Mouse (Mus musculus) liver, embryonic 14.5 days (tissue): ENCODE measurements around the gene Fam214a. TPM values are rescaled to one million over a fixed set of nuclear protein-coding genes. Genes with fewer than 3 reads are reported as not detected.
"Not testable (repeated sequence)": the region's sequence is repeated elsewhere in the genome, so short reads cannot be mapped to it uniquely, and the experiment has no call there.

Experiments
- ATAC-seq: fragments of 200-750 bp; cut with Nextera tagmentation; 2 replicates; pipeline ENCODE4 v1.8.0; 2017; ENCODE audit warnings: moderate number of reproducible peaks, mild to moderate bottlenecking, moderate library complexity; ENCODE audit not compliant: insufficient read depth
- DNase-seq, 3 experiments: peaks; one replicate each; pipeline ENCODE4 v3.0.0-alpha.2; 2012 to 2013; ENCODE audit warnings: low read depth in 3 of 3, low spot score in 3 of 3
- H3K27ac ChIP-seq: fragments of 300-500 bp; sonication (generic); 2 replicates; pipeline ENCODE4 v1.5.1; 2014; ENCODE audit warnings: moderate library complexity, mild to moderate bottlenecking, control low read depth, inconsistent platforms
- H3K27me3 ChIP-seq: fragments of 300-500 bp; sonication (generic); 2 replicates; pipeline ENCODE4 v1.6.1; 2014; ENCODE audit warnings: mild to moderate bottlenecking, low read length, moderate library complexity; ENCODE audit not compliant: control insufficient read depth, insufficient read depth
- H3K36me3 ChIP-seq: fragments of 300-500 bp; sonication (generic); replicated peaks from 2 replicates; pipeline ENCODE4 v1.6.1; 2014; ENCODE audit warnings: low read depth; ENCODE audit not compliant: control insufficient read depth, insufficient read depth
- H3K4me1 ChIP-seq, 2 experiments: fragments of 200-500 bp in 1 of 2; fragments of 300-500 bp in 1 of 2; sonication (generic) in 1 of 2; replicated peaks; 2 replicates each; pipeline ENCODE4 v1.6.1; 2012 to 2014; ENCODE audit warnings: antibody characterized with exemption in 1 of 2, inconsistent platforms in 1 of 2, low read length in 1 of 2; ENCODE audit not compliant: control insufficient read depth in 2 of 2, insufficient read depth in 2 of 2
- H3K4me2 ChIP-seq: fragments of 300-500 bp; sonication (generic); 2 replicates; pipeline ENCODE4 v1.6.1; 2014; ENCODE audit warnings: low read depth, mild to moderate bottlenecking, control low read depth, moderate library complexity
- H3K4me3 ChIP-seq, 2 experiments: fragments of 200-500 bp in 1 of 2; fragments of 300-500 bp in 1 of 2; sonication (generic) in 1 of 2; 2 replicates each; pipeline ENCODE4 v1.5.1; 2012 to 2014; ENCODE audit warnings: low read depth in 2 of 2, low read length in 2 of 2, mild to moderate bottlenecking in 2 of 2, control low read depth in 1 of 2, inconsistent platforms in 1 of 2, moderate library complexity in 1 of 2; ENCODE audit not compliant: insufficient read depth in 1 of 2
- H3K9ac ChIP-seq: fragments of 300-500 bp; sonication (generic); replicated peaks from 2 replicates; pipeline ENCODE4 v1.6.1; 2014; ENCODE audit warnings: mild to moderate bottlenecking, control low read depth, moderate library complexity
- H3K9me3 ChIP-seq: fragments of 300-500 bp; sonication (generic); 2 replicates; pipeline ENCODE4 v1.6.1; 2016; ENCODE audit warnings: low read length, mixed read lengths; ENCODE audit not compliant: control insufficient read depth
- CTCF ChIP-seq: IDR thresholded peaks from 2 replicates; pipeline ENCODE4 v1.5.1; 2016; ENCODE audit warnings: antibody characterized with exemption, low read depth, control low read depth
- EP300 ChIP-seq: IDR thresholded peaks from 2 replicates; pipeline ENCODE4 v1.6.1; 2016; ENCODE audit warnings: antibody characterized with exemption, low read depth
- WGBS: fragments of 180-500 bp; shearing (Covaris S2); extraction: QIAGEN DNeasy Blood & Tissue Kit; methylation state at CpG from one replicate; pipeline ENCODE4 v1.1.7; 2014; ENCODE audit not compliant: insufficient replicate concordance; 5-methylcytosine and 5-hydroxymethylcytosine counted together
- polyA plus RNA-seq, 2 experiments: library from polyadenylated mRNA; depleted of rRNA in 1 of 2; stranded (reverse) in 1 of 2; unstranded in 1 of 2; fragments of >200 nt; fragmentation: Nextera tagmentation in 1 of 2; extraction: Ambion mirVana in 1 of 2; gene quantifications; 2 replicates each; pipeline versions ENCODE4 v1.2.1 to v1.2.3; 2012 to 2014

Fam214a gene
- polyA plus RNA-seq, 2 experiments = 0.78 to 1.5 TPM

DNA sequence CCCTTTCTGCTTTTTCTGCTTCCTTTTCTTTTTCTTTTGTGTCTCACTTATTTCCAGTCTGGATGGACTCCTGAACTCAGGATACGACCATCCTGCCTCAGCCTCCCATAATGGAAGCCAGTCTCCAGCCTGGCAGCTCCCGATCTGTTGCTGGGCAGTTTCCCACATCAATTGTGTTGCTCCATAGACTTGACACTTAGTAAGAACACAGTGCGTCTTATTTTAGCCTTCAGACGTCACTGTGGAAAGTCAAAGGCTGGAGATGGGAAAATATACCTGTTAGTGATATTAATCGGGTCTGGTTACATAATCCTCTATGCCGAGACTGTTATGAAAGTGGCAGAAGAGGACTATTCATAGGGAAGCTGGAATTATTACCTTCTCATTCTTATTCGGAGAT, 26.2 kb downstream of the Fam214a start:
- TF ChIP-seq EP300 = no peak
- TF ChIP-seq CTCF = no peak
- Histone ChIP-seq H3K27me3 (no peaks in the 10 kb centered on the region), H3K4me3 (no peak overlapping the region), H3K9me3 (no peaks in the 10 kb centered on the region), H3K9ac (no peak overlapping the region), H3K27ac (no peak overlapping the region), H3K4me1 (peaks cover 0 to 7% of the 10 kb centered on the region in 2 experiments; a peak in 1 of 4 replicates), H3K4me2 (no peak overlapping the region), H3K36me3 (no peaks in the 10 kb centered on the region)
- WGBS = 60% methylated on average over 7 of the region's 7 CpGs
- ATAC-seq = no peak
- no peak for DNase-seq

DNA sequence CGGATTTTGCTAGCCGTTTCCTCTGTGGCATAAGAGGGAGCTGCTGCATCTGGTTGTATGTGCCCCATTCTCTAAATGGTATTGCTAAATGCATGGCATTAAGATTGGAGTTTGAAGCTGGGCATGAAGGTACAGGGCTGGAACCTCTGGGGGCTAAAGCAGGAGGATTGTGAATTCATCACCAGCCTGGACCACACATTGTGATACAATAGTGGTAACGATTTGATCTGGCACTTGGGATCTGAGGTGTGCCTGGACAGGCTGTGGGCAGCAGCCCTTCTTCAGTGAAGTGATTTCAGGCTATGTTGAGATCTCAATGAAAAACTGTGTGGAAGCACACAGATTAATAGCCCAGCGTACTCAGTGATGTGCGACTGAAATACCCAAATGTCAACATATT, 26.7 kb downstream of the Fam214a start:
- H3K27me3 ChIP-seq = no peaks in the 10 kb centered on the region
- H3K4me3 ChIP-seq = no peak overlapping the region
- no peak overlapping the region for H3K27ac ChIP-seq
- ATAC-seq (no peak), DNase-seq (no peak)
- peaks cover 0 to 7% of the 10 kb centered on the region in 2 experiments; a peak in 1 of 4 replicates for H3K4me1 ChIP-seq
- 67% methylated on average over 5 of the region's 5 CpGs for WGBS
- H3K36me3 ChIP-seq = no peaks in the 10 kb centered on the region
- H3K9me3 ChIP-seq = no peaks in the 10 kb centered on the region
- H3K4me2 ChIP-seq = no peak overlapping the region
- TF ChIP-seq EP300 (no peak), CTCF (no peak)
- H3K9ac ChIP-seq = no peak overlapping the region

DNA sequence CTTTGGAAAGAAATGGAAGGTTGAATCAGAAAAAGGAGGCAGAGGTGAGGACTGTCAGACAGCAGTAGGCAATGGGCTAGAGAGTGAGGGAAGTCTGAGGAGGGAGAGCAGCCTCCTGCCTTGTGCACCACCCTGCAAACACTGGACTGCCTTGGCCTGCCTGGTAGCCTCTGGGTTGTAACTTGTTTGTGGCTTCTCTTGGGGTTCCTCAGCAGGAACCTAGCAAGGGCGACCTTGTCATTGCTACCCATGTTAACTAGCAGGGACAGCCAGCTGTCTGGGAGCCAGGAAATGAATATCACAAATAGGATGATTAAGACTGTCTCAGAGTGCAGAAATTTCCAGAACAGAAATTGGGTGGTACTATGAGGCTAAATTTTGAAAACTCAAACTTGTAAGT, 27.2 kb downstream of the Fam214a start:
- TF ChIP-seq CTCF (no peak), EP300 (no peak)
- Histone ChIP-seq H3K4me1 (peaks cover 0 to 3% of the 10 kb centered on the region in 2 experiments; a peak in 1 of 4 replicates), H3K36me3 (no peaks in the 10 kb centered on the region), H3K9me3 (no peaks in the 10 kb centered on the region), H3K9ac (no peak overlapping the region), H3K27me3 (no peaks in the 10 kb centered on the region), H3K27ac (no peak overlapping the region), H3K4me2 (no peak overlapping the region), H3K4me3 (no peak overlapping the region)
- DNase-seq (no peak), ATAC-seq (no peak)
- WGBS = 33% methylated on average over 1 of the region's 1 CpGs

DNA sequence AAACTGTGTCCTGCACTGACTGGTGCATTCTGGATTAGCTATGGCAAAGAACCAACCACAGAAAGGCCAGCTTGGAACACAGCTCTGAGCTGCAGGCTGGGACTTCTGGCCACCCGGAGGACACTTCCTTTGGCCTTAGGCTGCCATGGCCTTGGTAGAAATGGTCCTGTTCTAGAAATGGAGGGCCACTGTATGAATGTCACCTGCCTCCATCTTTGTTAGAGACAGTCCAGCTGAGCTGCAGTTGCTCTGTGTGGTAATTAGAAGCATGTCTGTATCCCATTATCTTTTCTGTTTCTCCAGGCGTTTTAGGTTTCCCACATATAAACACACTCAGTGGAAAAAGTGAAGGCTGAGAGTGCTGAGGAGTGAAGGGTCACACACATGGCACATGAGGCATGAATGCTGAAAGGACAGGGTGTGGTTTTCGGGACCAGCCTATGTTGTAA, 29.0 kb downstream of the Fam214a start:
- ATAC-seq (no peak), DNase-seq (no peak)
- H3K4me2 ChIP-seq = no peak overlapping the region
- WGBS = 55% methylated on average over 3 of the region's 3 CpGs
- no peaks in the 10 kb centered on the region for H3K9me3 ChIP-seq
- no peaks in the 10 kb centered on the region for H3K4me1 ChIP-seq
- TF ChIP-seq CTCF (no peak), EP300 (no peak)
- H3K9ac ChIP-seq = no peak overlapping the region
- no peak overlapping the region for H3K4me3 ChIP-seq
- H3K36me3 ChIP-seq = no peaks in the 10 kb centered on the region
- H3K27ac ChIP-seq = no peak overlapping the region
- no peaks in the 10 kb centered on the region for H3K27me3 ChIP-seq

DNA sequence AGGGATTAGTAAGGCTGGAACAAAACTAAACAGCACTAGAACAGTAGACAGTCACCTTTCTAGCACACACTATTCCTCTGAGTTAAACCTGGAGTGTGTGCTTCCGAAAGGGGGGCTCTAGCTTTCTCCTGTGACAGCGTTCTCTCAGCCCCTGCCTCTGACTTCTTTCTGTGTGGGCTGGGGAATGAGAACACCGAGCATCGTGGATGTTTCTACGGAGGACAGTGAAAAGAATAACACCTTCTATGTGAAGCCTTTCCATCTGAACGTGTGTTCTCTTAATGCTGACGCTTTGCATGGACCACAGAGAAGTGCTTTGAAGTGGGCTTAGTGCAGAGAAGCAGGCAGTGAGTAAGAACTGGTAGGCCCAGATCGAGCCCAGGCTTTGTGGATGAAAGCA, 29.5 kb downstream of the Fam214a start:
- Histone ChIP-seq H3K27me3 (no peaks in the 10 kb centered on the region), H3K9me3 (no peaks in the 10 kb centered on the region), H3K27ac (no peak overlapping the region), H3K36me3 (no peaks in the 10 kb centered on the region), H3K9ac (no peak overlapping the region), H3K4me3 (no peak overlapping the region), H3K4me2 (no peak overlapping the region), H3K4me1 (no peaks in the 10 kb centered on the region)
- ATAC-seq (no peak), DNase-seq (no peak)
- no peak for TF ChIP-seq CTCF
- TF ChIP-seq EP300 = no peak
- 65% methylated on average over 8 of the region's 8 CpGs for WGBS

DNA sequence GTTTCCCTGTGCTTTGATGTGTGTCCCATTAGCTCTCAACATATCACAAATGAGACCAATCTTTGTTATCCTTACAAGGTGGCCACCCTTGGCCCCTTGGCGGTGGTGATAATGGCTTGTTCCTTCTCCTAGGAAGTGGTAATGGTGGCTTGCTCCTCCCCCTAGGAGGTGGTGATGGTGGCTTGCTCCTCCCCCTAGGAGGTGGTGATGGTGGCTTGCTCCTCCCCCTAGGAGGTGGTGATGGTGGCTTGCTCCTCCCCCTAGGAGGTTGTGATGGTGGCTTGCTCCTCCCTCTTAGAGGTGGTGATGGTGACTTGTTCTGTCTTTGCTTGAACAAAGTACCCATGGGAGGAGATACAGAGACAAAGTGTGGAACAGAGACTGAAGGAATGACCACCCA, 30.0 kb downstream of the Fam214a start:
- not testable (repeated sequence) for H3K27me3 ChIP-seq, ATAC-seq
- WGBS = 62% methylated on average over 1 of the region's 1 CpGs

More for the DNA sequence above, 30.0 kb downstream of the Fam214a start:
- not testable (repeated sequence) for DNase-seq, H3K9me3 ChIP-seq, H3K4me2 ChIP-seq, H3K4me3 ChIP-seq, H3K9ac ChIP-seq, H3K27ac ChIP-seq, H3K36me3 ChIP-seq, H3K4me1 ChIP-seq
